Mouse (Mus musculus) right cerebral cortex, adult 2 months (tissue): ENCODE measurements around the gene Sh3rf1.
A peak's percentile ranks its signal among the peaks of the same experiment; 100 is the strongest.
"Not testable (repeated sequence)": the region's sequence is repeated elsewhere in the genome, so short reads cannot be mapped to it uniquely, and the experiment has no call there.

ENCODE experiments used
- DNase-seq, 2 experiments: peaks; one replicate each; pipeline ENCODE4 v3.0.0; 2021 to 2022; ENCODE audit warnings: low spot score in 2 of 2

Sh3rf1 gene

DNA sequence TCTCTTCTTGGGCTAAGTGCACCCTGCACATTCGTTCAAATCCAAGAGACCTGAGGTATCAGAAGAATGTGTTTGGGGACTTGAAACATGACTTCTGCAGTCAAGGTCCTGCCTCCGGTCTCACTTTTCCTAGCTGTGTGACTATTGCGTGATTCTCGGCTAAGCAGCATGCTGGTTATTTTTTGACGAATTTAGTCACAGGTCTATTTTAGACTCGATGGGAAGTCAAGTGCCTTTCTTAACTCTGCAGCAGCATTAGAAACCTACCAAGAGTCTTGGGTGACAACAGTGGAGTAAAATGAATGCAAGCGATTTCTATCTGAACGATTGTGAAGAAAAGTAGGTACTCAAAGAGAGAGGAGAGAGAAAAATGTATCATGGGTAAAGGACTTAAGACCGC is 149.6 kb downstream of the Sh3rf1 start:
- DNase-seq: peak; percentile 36 to 40

GRCm38 (mm10) chr8:61374059-61374755 is 150.5 kb downstream of the Sh3rf1 start:
- DNase-seq: no peak

DNA sequence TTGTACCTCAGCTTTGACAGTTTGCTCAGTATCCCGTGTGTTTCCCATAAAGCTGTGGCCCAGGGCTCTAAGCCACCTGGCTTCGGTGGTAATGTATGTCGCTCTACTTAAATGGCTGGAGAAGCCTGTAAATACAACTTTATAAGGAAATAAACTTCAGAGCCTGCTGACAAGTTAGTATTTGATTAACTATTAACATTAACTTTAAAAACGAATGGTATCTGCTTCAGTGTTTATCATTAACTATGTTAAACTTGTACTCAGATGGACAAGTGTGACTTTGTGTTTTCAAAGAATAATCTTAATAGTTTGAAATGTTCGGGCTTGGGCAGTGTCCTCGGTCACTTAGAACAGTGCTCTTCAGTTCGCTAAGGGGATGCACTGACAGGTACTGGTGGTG is 151.5 kb downstream of the Sh3rf1 start:
- DNase-seq: no peak

GRCm38 (mm10) chr8:61378847-61379698 is 155.4 kb downstream of the Sh3rf1 start:
- DNase-seq: no peak

- DNase-seq: no peak
Observed at GRCm38 (mm10) chr8:61384536-61384935, 160.9 kb downstream of the Sh3rf1 start.

- DNase-seq: no peak
Observed at GRCm38 (mm10) chr8:61385502-61386191, 162.0 kb downstream of the Sh3rf1 start.

- DNase-seq: no peak
Observed at GRCm38 (mm10) chr8:61386645-61387044, 163.0 kb downstream of the Sh3rf1 start.

DNA sequence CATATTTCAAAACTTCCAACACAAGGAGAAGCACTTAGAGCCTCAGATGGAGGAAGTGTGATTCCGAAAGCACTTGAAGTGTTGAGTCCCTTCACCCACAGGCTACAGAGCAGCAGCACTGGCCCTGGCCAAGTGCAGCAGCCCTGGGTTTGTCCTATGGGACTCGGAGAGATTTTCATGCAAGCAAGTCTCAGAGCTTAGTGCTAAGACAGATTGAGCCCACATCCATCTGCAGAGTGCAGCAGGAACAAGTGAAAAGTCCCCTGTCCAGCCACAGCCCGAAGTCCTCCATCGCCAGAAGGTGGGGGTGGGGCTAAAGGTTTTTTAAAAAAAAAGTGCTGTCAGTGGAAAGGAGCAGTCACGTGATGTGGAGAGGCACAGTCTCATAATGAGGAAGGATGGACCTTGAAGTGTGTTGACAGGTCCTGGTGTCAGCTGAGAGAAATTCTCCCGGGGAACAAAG is 163.9 kb downstream of the Sh3rf1 start:
- no peak for DNase-seq

DNA sequence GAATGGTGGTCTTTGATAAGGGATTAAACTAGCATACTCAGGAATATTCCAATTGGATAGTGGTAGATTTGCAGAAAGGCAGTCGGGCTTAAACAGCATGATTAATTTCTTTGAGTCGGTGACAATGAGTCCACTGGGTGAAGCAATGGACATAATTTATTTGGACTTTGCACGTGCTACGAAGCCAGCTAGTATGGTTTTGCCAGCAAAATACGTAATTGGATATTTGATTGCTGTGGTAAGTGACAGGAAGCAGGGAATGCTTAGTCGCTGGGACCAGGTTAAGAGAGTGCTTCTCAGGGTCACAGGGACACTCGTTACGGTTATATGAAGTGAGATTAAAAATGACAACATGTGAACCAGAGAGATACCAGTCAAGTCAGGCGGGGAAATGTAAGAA is 164.7 kb downstream of the Sh3rf1 start:
- no peak for DNase-seq

DNA sequence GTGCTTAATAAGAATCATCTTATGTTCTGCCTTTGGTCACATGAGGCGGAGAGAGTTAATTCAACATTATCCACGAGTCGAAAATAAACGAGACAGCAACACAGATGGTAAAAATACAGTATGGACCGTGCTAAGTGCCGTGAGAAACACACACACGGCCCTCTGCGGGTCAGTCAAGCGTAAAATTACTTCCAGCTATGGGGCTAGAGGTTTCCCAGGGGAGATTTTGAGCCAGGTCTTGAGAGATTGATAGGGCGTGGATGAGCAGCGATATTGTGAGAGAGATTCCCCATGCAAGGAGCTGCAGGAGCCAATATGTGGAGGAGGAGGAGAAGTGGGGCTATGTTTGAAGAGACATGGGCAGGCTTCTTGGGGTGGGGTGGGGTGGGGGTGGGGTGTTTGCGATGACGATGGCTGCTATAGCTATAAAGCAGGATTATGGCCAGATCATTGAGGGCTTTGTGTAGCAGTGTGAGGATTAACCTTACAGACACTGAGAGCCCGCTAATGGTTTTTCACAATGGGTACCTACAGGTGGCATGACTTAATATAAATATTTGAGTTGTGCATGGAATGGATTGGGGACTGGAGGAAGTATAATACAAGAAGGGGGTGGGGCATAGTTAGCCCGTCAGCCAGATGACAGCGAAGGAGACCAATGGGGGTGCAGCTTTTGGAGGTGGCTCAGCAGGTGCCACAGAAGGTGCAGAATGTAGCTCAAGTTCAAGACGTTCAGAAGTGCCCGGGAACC is 166.8 kb downstream of the Sh3rf1 start:
- no peak for DNase-seq

DNA sequence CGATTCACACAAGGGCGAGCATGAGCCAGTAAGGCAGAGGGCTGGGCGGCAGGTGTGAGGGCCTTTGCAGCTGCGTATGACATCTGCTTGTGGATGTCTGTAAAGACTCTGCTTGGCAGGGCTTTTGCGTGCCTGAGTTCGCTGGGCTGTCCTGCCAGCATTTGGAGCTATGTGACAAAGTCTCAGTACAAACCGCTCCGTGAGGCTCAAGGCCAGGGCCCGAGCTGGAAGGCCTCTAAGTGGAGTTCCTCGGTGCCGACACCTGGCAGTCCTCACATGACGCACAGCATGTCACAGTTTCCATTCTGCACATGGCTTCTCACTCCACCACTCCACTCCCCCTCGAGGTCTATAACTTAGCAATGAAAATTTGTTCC is 167.4 kb downstream of the Sh3rf1 start:
- no peak for DNase-seq

DNA sequence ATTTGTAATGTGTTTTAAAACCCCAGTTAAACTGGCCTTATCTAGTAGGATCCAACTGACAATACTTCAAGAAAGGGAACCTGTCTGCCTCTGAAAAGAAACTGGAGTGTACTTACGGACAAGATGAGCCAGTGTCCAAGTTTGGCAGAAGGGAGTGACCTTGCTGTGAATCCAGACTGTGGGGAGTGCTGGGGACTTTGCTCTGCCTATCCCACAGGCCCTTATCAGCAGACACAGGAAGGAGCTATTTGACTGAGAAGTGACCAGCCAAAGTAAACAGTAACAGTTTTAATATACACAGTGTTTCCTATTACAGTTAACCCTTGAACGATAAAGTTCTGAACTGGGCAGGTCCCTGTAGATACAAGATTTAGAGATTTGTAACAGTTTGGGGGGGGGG is 173.5 kb downstream of the Sh3rf1 start:
- no peak for DNase-seq

DNA sequence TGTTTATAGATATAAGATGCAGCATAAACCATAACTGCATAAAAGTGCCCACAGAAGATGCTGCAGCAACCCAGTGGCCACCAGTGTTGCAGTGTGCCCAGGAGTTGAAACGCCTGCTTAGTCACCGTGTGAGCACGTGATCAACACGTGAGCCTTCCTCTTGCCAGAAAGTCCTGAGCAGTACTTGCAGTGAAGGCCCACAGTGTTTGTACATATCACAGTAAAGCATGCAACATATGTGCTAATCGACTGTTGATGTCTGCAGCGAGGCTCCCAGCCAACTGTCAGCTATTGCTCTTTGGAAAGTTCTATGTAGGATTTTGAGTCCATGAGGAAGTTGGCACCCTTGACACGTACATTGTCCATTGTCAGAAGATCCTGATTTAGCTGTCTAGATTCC is 174.1 kb downstream of the Sh3rf1 start:
- DNase-seq: no peak

- DNase-seq: no peak
Observed at GRCm38 (mm10) chr8:61402861-61403260, 179.2 kb downstream of the Sh3rf1 start.

DNA sequence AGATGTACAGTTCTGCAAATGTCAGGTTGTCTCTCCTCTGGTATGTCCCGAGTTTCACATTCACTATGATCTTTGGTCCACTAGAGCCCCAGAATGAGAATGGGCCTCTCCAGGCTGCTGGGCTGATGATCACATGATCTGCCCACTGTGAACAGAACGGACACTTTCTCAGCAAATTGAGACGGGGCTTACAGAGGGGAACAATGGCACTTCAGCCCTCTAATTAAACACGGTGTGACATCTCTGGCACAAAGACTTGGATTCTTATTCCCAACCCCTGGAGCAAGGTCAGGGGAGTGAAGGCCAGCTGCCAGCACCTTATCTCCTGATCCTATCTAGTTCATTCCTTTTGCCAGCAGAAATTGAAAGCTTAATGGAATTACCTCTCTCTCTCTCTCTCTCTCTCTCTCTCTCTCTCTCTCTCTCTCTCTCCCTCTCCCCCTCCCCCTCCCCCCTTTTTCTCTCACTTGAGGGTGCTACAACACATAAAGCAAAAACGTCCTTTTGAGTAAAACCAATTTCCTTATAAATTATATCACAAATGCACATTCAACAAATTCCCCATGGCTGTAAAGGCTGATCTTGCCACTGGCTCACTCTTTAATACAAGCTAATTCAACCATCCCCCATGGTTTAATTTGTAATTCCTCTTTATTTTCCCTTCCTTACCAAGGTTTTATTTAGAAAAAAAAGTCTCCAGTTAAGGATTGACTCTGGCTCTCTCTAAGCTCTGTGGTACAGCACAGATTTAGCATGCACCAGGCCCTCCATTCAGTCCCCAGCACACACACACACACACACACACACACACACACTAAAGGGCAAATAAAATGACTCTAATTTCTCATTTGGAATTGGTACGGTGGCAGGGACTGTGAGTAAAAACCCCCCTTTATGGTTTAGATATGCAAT is 179.8 kb downstream of the Sh3rf1 start:
- DNase-seq: no peak

DNA sequence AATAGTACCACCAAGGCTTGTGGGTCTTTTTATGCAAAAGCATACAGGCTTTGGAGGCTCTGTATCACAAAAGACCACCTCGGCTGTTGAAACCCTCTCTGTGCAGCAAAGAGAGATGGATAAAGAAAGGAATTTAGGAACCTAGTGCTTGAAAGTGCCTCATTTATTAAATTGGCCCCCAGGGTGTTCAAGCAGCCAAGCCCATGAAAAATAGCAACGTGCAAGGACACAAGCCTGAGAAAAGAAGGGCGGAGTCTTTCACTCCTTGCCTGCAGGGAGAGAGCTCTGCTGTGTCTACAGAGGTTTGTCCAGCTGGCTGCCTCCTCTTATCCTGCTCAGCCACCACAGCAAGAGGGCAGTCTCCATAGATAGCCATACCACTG is 180.5 kb downstream of the Sh3rf1 start:
- DNase-seq: no peak

GRCm38 (mm10) chr8:61409081-61409480 is 185.4 kb downstream of the Sh3rf1 start:
- DNase-seq: no peak

DNA sequence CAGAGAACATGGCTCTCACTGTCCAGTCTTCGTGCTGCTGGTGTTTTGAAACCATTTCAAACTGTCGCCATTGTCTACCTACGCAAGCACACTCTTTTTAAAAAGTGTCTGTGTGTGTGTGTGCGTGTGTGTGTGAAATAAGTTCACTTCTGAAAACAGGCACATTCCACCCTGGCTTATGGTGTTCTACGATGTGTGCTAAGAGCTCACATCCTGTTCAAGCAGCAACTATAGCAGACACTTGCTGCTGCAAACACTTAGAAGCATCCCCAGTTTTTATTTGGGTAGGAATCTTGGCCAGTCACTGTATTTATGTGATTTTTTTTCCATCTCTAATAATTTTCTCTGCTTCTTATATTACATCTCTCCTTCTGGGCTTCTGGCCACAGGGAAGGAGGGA is 186.0 kb downstream of the Sh3rf1 start:
- not testable (repeated sequence) for DNase-seq

DNA sequence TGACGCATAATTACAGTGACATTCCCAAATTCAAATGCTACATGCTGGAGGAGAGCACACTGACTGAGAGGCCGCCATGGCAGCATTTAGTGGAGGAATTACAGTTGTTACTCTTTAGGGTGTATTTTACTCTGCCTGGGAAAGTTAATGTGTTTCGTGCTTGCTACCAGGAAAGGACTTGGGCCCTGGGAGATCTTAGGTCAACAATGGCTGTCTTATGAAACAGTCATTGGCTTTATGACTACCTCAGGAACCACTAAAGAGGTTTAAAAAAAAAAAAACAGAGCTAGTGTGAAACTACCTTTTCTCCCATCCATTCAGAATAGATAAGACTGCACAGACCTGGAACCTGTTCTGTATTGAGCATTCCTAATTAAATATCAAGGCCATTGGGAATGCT is 195.8 kb downstream of the Sh3rf1 start:
- no peak for DNase-seq

GRCm38 (mm10) chr8:61420166-61420565 is 196.5 kb downstream of the Sh3rf1 start:
- no peak for DNase-seq

- peak; percentile 13 to 22 for DNase-seq
Observed at GRCm38 (mm10) chr8:61421606-61422005, 197.9 kb downstream of the Sh3rf1 start.
